Mouse (Mus musculus): ENCODE data around the gene Spats2l.

The Spats2l gene

GRCm38 (mm10) chr1:57826245-57826644 lies 52.3 kb downstream of the Spats2l start:
- no peak for DNase-seq

GRCm38 (mm10) chr1:57833145-57833544 lies 59.2 kb downstream of the Spats2l start:
- no peak for DNase-seq

GRCm38 (mm10) chr1:57835128-57835527 lies 61.2 kb downstream of the Spats2l start:
- no peak for DNase-seq

- DNase-seq: no peak
Observed at GRCm38 (mm10) chr1:57836686-57837317, 62.8 kb downstream of the Spats2l start.

- no peak for DNase-seq
Observed at GRCm38 (mm10) chr1:57839863-57840262, 65.9 kb downstream of the Spats2l start.

GRCm38 (mm10) chr1:57845054-57845722 lies 71.2 kb downstream of the Spats2l start:
- DNase-seq: no peak

- DNase-seq: no peak
Observed at GRCm38 (mm10) chr1:57846856-57847698, 73.1 kb downstream of the Spats2l start.

GRCm38 (mm10) chr1:57849087-57849486 lies 75.1 kb downstream of the Spats2l start:
- DNase-seq: no peak

- no peak for DNase-seq
Observed at GRCm38 (mm10) chr1:57849916-57850315, 76.0 kb downstream of the Spats2l start.

- DNase-seq: no peak
Observed at GRCm38 (mm10) chr1:57851871-57852270, 77.9 kb downstream of the Spats2l start.

GRCm38 (mm10) chr1:57852562-57853271 lies 78.8 kb downstream of the Spats2l start:
- no peak for DNase-seq

GRCm38 (mm10) chr1:57857799-57858198 lies 83.8 kb downstream of the Spats2l start:
- DNase-seq: no peak

- no peak for DNase-seq
Observed at GRCm38 (mm10) chr1:57862024-57862423, 88.1 kb downstream of the Spats2l start.

GRCm38 (mm10) chr1:57868651-57869050 lies 94.7 kb downstream of the Spats2l start:
- DNase-seq: no peak

- no peak for DNase-seq
Observed at GRCm38 (mm10) chr1:57872006-57872405, 98.0 kb downstream of the Spats2l start.

GRCm38 (mm10) chr1:57873996-57874395 lies 100.0 kb downstream of the Spats2l start:
- no peak for DNase-seq

GRCm38 (mm10) chr1:57875109-57875508 lies 101.1 kb downstream of the Spats2l start:
- no peak for DNase-seq

- no peak for DNase-seq
Observed at GRCm38 (mm10) chr1:57875512-57875911, 101.5 kb downstream of the Spats2l start.

GRCm38 (mm10) chr1:57878957-57879356 lies 105.0 kb downstream of the Spats2l start:
- DNase-seq: no peak

GRCm38 (mm10) chr1:57884867-57885266 lies 110.9 kb downstream of the Spats2l start:
- no peak for DNase-seq

- DNase-seq: no peak
Observed at GRCm38 (mm10) chr1:57889803-57890202, 115.8 kb downstream of the Spats2l start.

- no peak for DNase-seq
Observed at GRCm38 (mm10) chr1:57890259-57890902, 116.4 kb downstream of the Spats2l start.

- DNase-seq: no peak
Observed at GRCm38 (mm10) chr1:57890903-57891267, 116.9 kb downstream of the Spats2l start.
